Mouse (Mus musculus): ENCODE data around the gene Ftsj3. TPM values are rescaled to one million over a fixed set of nuclear protein-coding genes. Genes with fewer than 3 reads are reported as not detected.
A peak's percentile ranks its signal among the peaks of the same experiment; 100 is the strongest.
"Not testable (repeated sequence)": the region's sequence is repeated elsewhere in the genome, so short reads cannot be mapped to it uniquely, and the experiment has no call there.

Ftsj3 gene
- polyA plus RNA-seq, 1 experiment from 2014 or later = 37.4 TPM

GRCm38 (mm10) chr11:106267311-106267852, 11.5 kb upstream of the Ftsj3 start:
- Histone ChIP-seq H3K36me3 (peaks cover 50% of the 10 kb centered on the region), H3K4me3 (0 out of 2 replicates have a peak overlapping the region, but pooled peaks have one; percentile 11), H3K9ac (peak overlapping the region; percentile 65; the same call in 1 of the 2 replicates), H3K27ac (peak overlapping the region; percentile 90), H3K4me1 (replicated peaks) (peaks cover 52% of the 10 kb centered on the region), H3K27me3 (no peaks in the 10 kb centered on the region), H3K4me2 (peak overlapping the region; percentile 37), H3K9me3 (no peaks in the 10 kb centered on the region)
- 72% methylated on average over 15 of the region's 15 CpGs for WGBS
- no peak; the same call in 1 of the 2 replicates for ATAC-seq (ENCODE audit: low FRiP score)

GRCm38 (mm10) chr11:106266431-106266830, 10.6 kb upstream of the Ftsj3 start:
- Histone ChIP-seq H3K27ac (no peak overlapping the region), H3K9ac (no peak overlapping the region), H3K36me3 (peaks cover 59% of the 10 kb centered on the region), H3K27me3 (no peaks in the 10 kb centered on the region), H3K4me3 (no peak overlapping the region), H3K9me3 (no peaks in the 10 kb centered on the region), H3K4me1 (replicated peaks) (peaks cover 45% of the 10 kb centered on the region), H3K4me2 (no peak overlapping the region)
- 92% methylated on average over 10 of the region's 10 CpGs for WGBS
- no peak for ATAC-seq (ENCODE audit: low FRiP score)

- 97% methylated on average over 4 of the region's 4 CpGs for WGBS
- Histone ChIP-seq H3K9me3 (no peaks in the 10 kb centered on the region), H3K27me3 (no peaks in the 10 kb centered on the region), H3K27ac (no peak overlapping the region), H3K4me1 (replicated peaks) (peaks cover 36% of the 10 kb centered on the region), H3K4me3 (no peak overlapping the region), H3K36me3 (peaks cover 68% of the 10 kb centered on the region), H3K9ac (no peak overlapping the region), H3K4me2 (no peak overlapping the region)
- no peak for ATAC-seq (ENCODE audit: low FRiP score)
Observed at GRCm38 (mm10) chr11:106265570-106265969, 9.7 kb upstream of the Ftsj3 start.

- Histone ChIP-seq H3K9ac (no peak overlapping the region), H3K9me3 (no peaks in the 10 kb centered on the region), H3K4me1 (replicated peaks) (peaks cover 31% of the 10 kb centered on the region), H3K27me3 (no peaks in the 10 kb centered on the region), H3K27ac (no peak overlapping the region), H3K36me3 (peaks cover 69% of the 10 kb centered on the region), H3K4me3 (no peak overlapping the region), H3K4me2 (no peak overlapping the region)
- no peak for ATAC-seq (ENCODE audit: low FRiP score)
- WGBS = 95% methylated on average over 15 of the region's 15 CpGs
Observed at GRCm38 (mm10) chr11:106264988-106265387, 9.1 kb upstream of the Ftsj3 start.

GRCm38 (mm10) chr11:106263963-106264362, 8.1 kb upstream of the Ftsj3 start:
- Histone ChIP-seq H3K9me3 (no peaks in the 10 kb centered on the region), H3K36me3 (peaks cover 75% of the 10 kb centered on the region), H3K4me3 (no peak overlapping the region), H3K27ac (no peak overlapping the region), H3K4me1 (replicated peaks) (peaks cover 24% of the 10 kb centered on the region), H3K9ac (no peak overlapping the region), H3K4me2 (no peak overlapping the region), H3K27me3 (no peaks in the 10 kb centered on the region)
- WGBS = 93% methylated on average over 9 of the region's 9 CpGs
- ATAC-seq (ENCODE audit: low FRiP score) = no peak

- Histone ChIP-seq H3K4me1 (replicated peaks) (peaks cover 19% of the 10 kb centered on the region), H3K27me3 (no peaks in the 10 kb centered on the region), H3K36me3 (peaks cover 69% of the 10 kb centered on the region), H3K9ac (no peak overlapping the region), H3K9me3 (no peaks in the 10 kb centered on the region), H3K27ac (no peak overlapping the region), H3K4me3 (no peak overlapping the region), H3K4me2 (no peak overlapping the region)
- no peak for ATAC-seq (ENCODE audit: low FRiP score)
- 88% methylated on average over 14 of the region's 14 CpGs for WGBS
Observed at GRCm38 (mm10) chr11:106260826-106261450, 5.1 kb upstream of the Ftsj3 start.

- no peaks in the 10 kb centered on the region for H3K27me3 ChIP-seq
- H3K27ac ChIP-seq = no peak overlapping the region
- H3K36me3 ChIP-seq = peaks cover 50% of the 10 kb centered on the region
- WGBS = 68% methylated on average over 5 of the region's 5 CpGs
- ATAC-seq (ENCODE audit: low FRiP score) = no peak
- H3K4me2 ChIP-seq = peak overlapping the region; percentile 99
- no peaks in the 10 kb centered on the region for H3K9me3 ChIP-seq
- H3K9ac ChIP-seq = peak overlapping the region; percentile 88
- H3K4me3 ChIP-seq = peak overlapping the region; percentile 84
- peaks cover 29% of the 10 kb centered on the region for H3K4me1 ChIP-seq (replicated peaks)
Observed at GRCm38 (mm10) chr11:106256775-106257174, 896 bp upstream of the Ftsj3 start.

- Histone ChIP-seq H3K27ac (no peak overlapping the region), H3K9ac (peak overlapping the region; percentile 88), H3K9me3 (no peaks in the 10 kb centered on the region), H3K4me2 (peak overlapping the region; percentile 99), H3K36me3 (peaks cover 53% of the 10 kb centered on the region), H3K4me3 (peak overlapping the region; percentile 84), H3K27me3 (no peaks in the 10 kb centered on the region), H3K4me1 (replicated peaks) (peaks cover 29% of the 10 kb centered on the region)
- 4% methylated on average over 22 of the region's 22 CpGs for WGBS
- ATAC-seq (ENCODE audit: low FRiP score) = peak; percentile 1; the same call in 1 of the 2 replicates
Observed at GRCm38 (mm10) chr11:106255174-106255573, 705 bp downstream of the Ftsj3 start.

- Histone ChIP-seq H3K9ac (peak overlapping the region; percentile 88), H3K9me3 (no peaks in the 10 kb centered on the region), H3K4me2 (peak overlapping the region; percentile 99), H3K36me3 (peaks cover 57% of the 10 kb centered on the region), H3K27ac (no peak overlapping the region), H3K4me1 (replicated peaks) (peaks cover 29% of the 10 kb centered on the region), H3K27me3 (no peaks in the 10 kb centered on the region), H3K4me3 (peak overlapping the region; percentile 84)
- no peak for ATAC-seq (ENCODE audit: low FRiP score)
- WGBS = 24% methylated on average over 2 of the region's 2 CpGs
Observed at GRCm38 (mm10) chr11:106254767-106255166, 1.1 kb downstream of the Ftsj3 start.

- 90% methylated on average over 7 of the region's 7 CpGs for WGBS
- no peaks in the 10 kb centered on the region for H3K4me1 ChIP-seq (replicated peaks)
- H3K36me3 ChIP-seq = peaks cover 97% of the 10 kb centered on the region
- no peaks in the 10 kb centered on the region for H3K9me3 ChIP-seq
- H3K9ac ChIP-seq = no peak overlapping the region
- no peak overlapping the region for H3K4me2 ChIP-seq
- H3K27ac ChIP-seq = no peak overlapping the region
- no peak for ATAC-seq (ENCODE audit: low FRiP score)
- H3K4me3 ChIP-seq = no peak overlapping the region
- H3K27me3 ChIP-seq = no peaks in the 10 kb centered on the region
Observed at GRCm38 (mm10) chr11:106249326-106249725, 6.6 kb downstream of the Ftsj3 start.

GRCm38 (mm10) chr11:106246834-106247233, 9.0 kb downstream of the Ftsj3 start:
- H3K4me1 ChIP-seq (replicated peaks) = no peaks in the 10 kb centered on the region
- 96% methylated on average over 1 of the region's 1 CpGs for WGBS
- ATAC-seq (ENCODE audit: low FRiP score) = no peak
- H3K36me3 ChIP-seq = peaks cover 99% of the 10 kb centered on the region
- H3K27me3 ChIP-seq = no peaks in the 10 kb centered on the region
- H3K9ac ChIP-seq = no peak overlapping the region
- no peaks in the 10 kb centered on the region for H3K9me3 ChIP-seq
- no peak overlapping the region for H3K27ac ChIP-seq
- H3K4me2 ChIP-seq = no peak overlapping the region
- H3K4me3 ChIP-seq = no peak overlapping the region

- H3K27ac ChIP-seq; H3K9ac ChIP-seq; H3K4me2 ChIP-seq; H3K4me3 ChIP-seq; H3K9me3 ChIP-seq; ATAC-seq (ENCODE audit: low FRiP score); H3K4me1 ChIP-seq (replicated peaks); H3K27me3 ChIP-seq: not testable (repeated sequence)
- 81% methylated on average over 8 of the region's 8 CpGs for WGBS
- peaks cover 71% of the 10 kb centered on the region for H3K36me3 ChIP-seq
Observed at GRCm38 (mm10) chr11:106233978-106234377, 21.9 kb downstream of the Ftsj3 start.

- peaks cover 19% of the 10 kb centered on the region for H3K36me3 ChIP-seq
- H3K4me3 ChIP-seq = no peak overlapping the region
- H3K9me3 ChIP-seq = no peaks in the 10 kb centered on the region
- H3K9ac ChIP-seq = no peak overlapping the region
- H3K4me1 ChIP-seq (replicated peaks) = peaks cover 37% of the 10 kb centered on the region
- no peak overlapping the region for H3K27ac ChIP-seq
- no peaks in the 10 kb centered on the region for H3K27me3 ChIP-seq
- H3K4me2 ChIP-seq = no peak overlapping the region
- no peak for ATAC-seq (ENCODE audit: low FRiP score)
- 94% methylated on average over 3 of the region's 3 CpGs for WGBS
Observed at GRCm38 (mm10) chr11:106220603-106221002, 35.3 kb downstream of the Ftsj3 start.
